Mouse (Mus musculus): ENCODE data around the gene Tpsb2. TPM values are rescaled to one million over a fixed set of nuclear protein-coding genes. Genes with fewer than 3 reads are reported as not detected.

Gene Tpsb2
- polyA plus RNA-seq, 1 experiment from 2014 or later, result not detected

DNA sequence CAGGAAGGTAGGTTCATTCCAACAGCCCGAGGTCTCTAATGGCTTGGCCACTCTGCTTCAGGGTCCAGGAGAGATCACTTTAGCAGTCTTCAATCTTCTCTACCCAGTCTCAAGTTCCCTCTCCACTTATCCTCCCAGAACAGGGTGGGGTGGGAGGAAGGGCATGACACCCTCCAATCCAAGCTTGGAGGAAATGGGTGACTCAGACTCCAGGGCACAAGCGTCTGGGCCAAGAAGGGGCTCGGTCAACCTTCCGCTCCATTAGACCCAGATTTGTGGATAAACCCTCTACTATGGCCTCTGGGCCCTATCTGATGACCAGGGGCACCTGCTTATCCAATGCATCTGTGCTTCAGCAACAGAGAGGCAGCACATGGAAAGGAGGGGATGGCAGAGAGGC is 20.6 kb upstream of the Tpsb2 start, which contains the start of gene Tpsab1:
Gene Tpsab1, minus strand, starts transcription at position 101 of the 400 bp plus-strand sequence.
- ATAC-seq (ENCODE audit: low read depth), result no peak
- no peaks in the 10 kb centered on the region for H3K9me3 ChIP-seq (ENCODE audit: control insufficient read depth, low read length)
- no peaks in the 10 kb centered on the region for H3K4me1 ChIP-seq (ENCODE audit: control insufficient read depth, insufficient read depth, low read length)
- no peak within 1 kb of the TSS for H3K4me3 ChIP-seq (ENCODE audit: low read depth, low read length)
- WGBS, result 73% methylated on average over 4 of the region's 4 CpGs
- H3K9ac ChIP-seq (replicated peaks; ENCODE audit: low read depth, low read length), result no peak within 1 kb of the TSS
- H3K4me2 ChIP-seq (ENCODE audit: low read depth, low read length), result no peak within 1 kb of the TSS
- no peaks in the 10 kb centered on the region for H3K36me3 ChIP-seq (ENCODE audit: control insufficient read depth, insufficient read depth, low read length)
- H3K27me3 ChIP-seq (ENCODE audit: control insufficient read depth, insufficient read depth, low read length), result no peaks in the 10 kb centered on the region
- H3K27ac ChIP-seq (ENCODE audit: low read depth, low read length), result no peak within 1 kb of the TSS

DNA sequence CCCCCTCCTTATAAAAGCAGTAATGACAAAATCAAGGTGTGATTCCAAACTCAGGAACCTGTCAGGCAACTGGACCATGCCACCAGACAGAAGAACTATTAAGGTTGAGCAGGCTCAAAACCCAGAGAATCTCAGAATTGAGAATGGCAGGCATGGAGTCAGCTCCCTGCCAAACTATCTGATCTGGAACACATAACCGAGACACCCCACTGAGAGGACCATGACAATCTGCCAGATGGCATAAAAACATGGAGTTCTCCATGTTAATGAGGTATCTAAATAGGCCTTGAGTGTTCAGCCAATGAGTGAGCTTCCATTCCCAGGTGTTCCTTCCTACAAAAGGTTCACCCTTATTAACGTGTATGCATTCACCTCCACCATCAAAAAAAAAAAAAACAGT is 4.8 kb upstream of the Tpsb2 start:
- 72% methylated on average over 2 of the region's 2 CpGs for WGBS
- no peaks in the 10 kb centered on the region for H3K4me1 ChIP-seq (ENCODE audit: control insufficient read depth, insufficient read depth, low read length)
- no peak overlapping the region for H3K9ac ChIP-seq (replicated peaks; ENCODE audit: low read depth, low read length)
- no peak for ATAC-seq (ENCODE audit: low read depth)
- H3K9me3 ChIP-seq (ENCODE audit: control insufficient read depth, low read length), result no peaks in the 10 kb centered on the region
- H3K36me3 ChIP-seq (ENCODE audit: control insufficient read depth, insufficient read depth, low read length), result no peaks in the 10 kb centered on the region
- H3K27ac ChIP-seq (ENCODE audit: low read depth, low read length), result no peak overlapping the region
- no peaks in the 10 kb centered on the region for H3K27me3 ChIP-seq (ENCODE audit: control insufficient read depth, insufficient read depth, low read length)
- no peak overlapping the region for H3K4me2 ChIP-seq (ENCODE audit: low read depth, low read length)
- no peak overlapping the region for H3K4me3 ChIP-seq (ENCODE audit: low read depth, low read length)

DNA sequence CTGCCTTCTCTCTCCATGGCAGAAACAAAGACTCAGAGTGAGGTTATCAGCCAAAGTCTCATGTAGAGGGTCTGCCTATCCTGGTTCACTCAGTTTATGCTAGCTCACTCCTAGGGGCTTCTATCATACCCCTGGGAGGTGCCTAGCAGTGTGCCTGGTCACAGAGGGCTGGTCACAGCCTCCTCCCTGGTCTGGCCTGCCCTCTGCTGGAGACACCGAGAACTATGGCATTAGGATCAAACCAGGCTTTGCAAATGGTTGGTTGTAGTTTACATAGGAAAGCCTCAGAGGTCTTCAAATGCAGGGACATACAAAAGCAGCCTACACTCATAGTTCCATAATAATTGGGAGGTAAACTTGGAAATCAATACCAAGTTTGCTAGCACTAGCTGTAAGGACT is 2.4 kb upstream of the Tpsb2 start:
- H3K9me3 ChIP-seq (ENCODE audit: control insufficient read depth, low read length), result no peaks in the 10 kb centered on the region
- no peak overlapping the region for H3K27ac ChIP-seq (ENCODE audit: low read depth, low read length)
- 15% methylated on average over 1 of the region's 1 CpGs for WGBS
- H3K36me3 ChIP-seq (ENCODE audit: control insufficient read depth, insufficient read depth, low read length), result no peaks in the 10 kb centered on the region
- no peak for ATAC-seq (ENCODE audit: low read depth)
- no peaks in the 10 kb centered on the region for H3K4me1 ChIP-seq (ENCODE audit: control insufficient read depth, insufficient read depth, low read length)
- H3K4me2 ChIP-seq (ENCODE audit: low read depth, low read length), result no peak overlapping the region
- H3K4me3 ChIP-seq (ENCODE audit: low read depth, low read length), result no peak overlapping the region
- H3K27me3 ChIP-seq (ENCODE audit: control insufficient read depth, insufficient read depth, low read length), result no peaks in the 10 kb centered on the region
- no peak overlapping the region for H3K9ac ChIP-seq (replicated peaks; ENCODE audit: low read depth, low read length)

- Histone ChIP-seq H3K9ac (replicated peaks; ENCODE audit: low read depth, low read length) (no peak within 1 kb of the TSS), H3K9me3 (ENCODE audit: control insufficient read depth, low read length) (no peaks in the 10 kb centered on the region), H3K4me3 (ENCODE audit: low read depth, low read length) (no peak within 1 kb of the TSS), H3K36me3 (ENCODE audit: control insufficient read depth, insufficient read depth, low read length) (no peaks in the 10 kb centered on the region), H3K4me1 (ENCODE audit: control insufficient read depth, insufficient read depth, low read length) (no peaks in the 10 kb centered on the region), H3K27ac (ENCODE audit: low read depth, low read length) (no peak within 1 kb of the TSS), H3K4me2 (ENCODE audit: low read depth, low read length) (no peak within 1 kb of the TSS), H3K27me3 (ENCODE audit: control insufficient read depth, insufficient read depth, low read length) (no peaks in the 10 kb centered on the region)
- WGBS, result 90% methylated on average over 3 of the region's 3 CpGs
- ATAC-seq (ENCODE audit: low read depth), result no peak
These were observed 2.9 kb downstream of the Tpsb2 start, which contains the start of gene Tpsg1 for GRCm38 (mm10) chr17:25368973-25369372. Gene Tpsg1, plus strand, starts transcription at chr17:25369273.

- Histone ChIP-seq H3K9me3 (ENCODE audit: control insufficient read depth, low read length) (no peaks in the 10 kb centered on the region), H3K4me2 (ENCODE audit: low read depth, low read length) (no peak overlapping the region), H3K4me3 (ENCODE audit: low read depth, low read length) (no peak overlapping the region), H3K27me3 (ENCODE audit: control insufficient read depth, insufficient read depth, low read length) (no peaks in the 10 kb centered on the region), H3K4me1 (ENCODE audit: control insufficient read depth, insufficient read depth, low read length) (no peaks in the 10 kb centered on the region), H3K27ac (ENCODE audit: low read depth, low read length) (no peak overlapping the region), H3K9ac (replicated peaks; ENCODE audit: low read depth, low read length) (no peak overlapping the region), H3K36me3 (ENCODE audit: control insufficient read depth, insufficient read depth, low read length) (peaks cover 14% of the 10 kb centered on the region)
- no peak for ATAC-seq (ENCODE audit: low read depth)
- 82% methylated on average over 8 of the region's 8 CpGs for WGBS
These were observed 6.4 kb downstream of the Tpsb2 start for GRCm38 (mm10) chr17:25372491-25372890.

DNA sequence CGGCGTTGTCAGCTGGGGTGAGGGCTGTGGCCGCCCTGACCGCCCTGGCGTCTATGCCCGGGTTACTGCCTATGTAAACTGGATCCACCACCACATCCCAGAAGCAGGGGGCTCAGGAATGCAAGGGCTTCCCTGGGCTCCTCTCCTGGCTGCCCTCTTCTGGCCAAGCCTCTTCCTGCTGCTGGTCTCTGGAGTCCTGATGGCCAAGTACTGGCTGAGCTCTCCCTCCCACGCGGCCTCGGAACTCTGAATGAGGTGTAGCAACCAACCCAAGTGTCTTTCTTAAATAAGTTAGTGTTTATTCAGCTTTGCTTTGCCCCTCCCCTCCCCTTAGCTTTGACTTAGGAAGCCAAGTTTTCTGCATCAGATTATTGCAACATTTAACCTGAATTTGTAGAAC is 7.9 kb downstream of the Tpsb2 start:
- no peaks in the 10 kb centered on the region for H3K4me1 ChIP-seq (ENCODE audit: control insufficient read depth, insufficient read depth, low read length)
- H3K4me3 ChIP-seq (ENCODE audit: low read depth, low read length), result no peak overlapping the region
- H3K36me3 ChIP-seq (ENCODE audit: control insufficient read depth, insufficient read depth, low read length), result peaks cover 17% of the 10 kb centered on the region
- ATAC-seq (ENCODE audit: low read depth), result no peak
- no peaks in the 10 kb centered on the region for H3K27me3 ChIP-seq (ENCODE audit: control insufficient read depth, insufficient read depth, low read length)
- H3K9ac ChIP-seq (replicated peaks; ENCODE audit: low read depth, low read length), result no peak overlapping the region
- 53% methylated on average over 9 of the region's 9 CpGs for WGBS
- H3K4me2 ChIP-seq (ENCODE audit: low read depth, low read length), result no peak overlapping the region
- no peak overlapping the region for H3K27ac ChIP-seq (ENCODE audit: low read depth, low read length)
- H3K9me3 ChIP-seq (ENCODE audit: control insufficient read depth, low read length), result no peaks in the 10 kb centered on the region

GRCm38 (mm10) chr17:25394526-25394925 is 28.4 kb downstream of the Tpsb2 start:
- Histone ChIP-seq H3K9ac (replicated peaks; ENCODE audit: low read depth, low read length) (no peak overlapping the region), H3K4me2 (ENCODE audit: low read depth, low read length) (no peak overlapping the region), H3K4me3 (ENCODE audit: low read depth, low read length) (no peak overlapping the region), H3K4me1 (ENCODE audit: control insufficient read depth, insufficient read depth, low read length) (no peaks in the 10 kb centered on the region), H3K36me3 (ENCODE audit: control insufficient read depth, insufficient read depth, low read length) (0 out of 2 replicates have a peak, but pooled peaks cover 4% of the 10 kb centered on the region), H3K9me3 (ENCODE audit: control insufficient read depth, low read length) (no peaks in the 10 kb centered on the region), H3K27me3 (ENCODE audit: control insufficient read depth, insufficient read depth, low read length) (no peaks in the 10 kb centered on the region), H3K27ac (ENCODE audit: low read depth, low read length) (no peak overlapping the region)
- ATAC-seq (ENCODE audit: low read depth), result no peak
- whole genome bisulfite sequencing, result 93% methylated on average over 4 of the region's 4 CpGs

DNA sequence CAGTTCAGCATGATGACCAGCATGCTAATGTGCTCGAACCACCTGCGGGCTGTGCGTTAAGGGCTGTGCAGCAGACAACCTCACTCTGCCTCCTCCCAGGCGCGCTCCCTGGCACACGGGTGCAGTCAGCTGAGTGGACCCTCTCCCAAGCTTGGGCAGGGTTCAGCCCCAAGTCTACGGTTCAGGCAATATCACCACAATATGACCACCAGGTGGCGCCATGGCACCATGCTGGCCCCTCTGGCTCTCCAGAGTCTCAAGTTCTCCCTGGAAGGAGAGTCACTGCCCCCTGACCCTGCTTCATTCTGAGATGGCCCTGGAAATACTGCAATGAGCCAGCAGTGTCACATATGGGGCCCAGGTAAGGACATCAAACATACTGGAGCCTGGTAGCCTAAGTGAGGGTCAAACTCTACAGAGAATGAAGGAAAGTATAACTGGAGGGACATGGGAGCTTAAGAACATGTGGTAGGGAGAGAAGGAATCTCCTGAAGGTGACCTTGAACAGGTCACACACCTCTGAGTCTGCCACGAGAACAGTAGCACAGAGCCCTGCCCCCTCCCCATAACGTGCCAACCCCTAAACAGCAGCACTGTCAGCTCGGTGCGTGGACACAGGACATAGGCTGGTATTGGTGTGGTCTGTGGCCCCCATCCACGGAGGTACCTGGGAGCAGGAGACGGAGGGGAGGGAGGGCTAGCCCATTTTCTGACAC is 31.9 kb downstream of the Tpsb2 start:
- H3K27ac ChIP-seq (ENCODE audit: low read depth, low read length), result no peak overlapping the region
- no peak overlapping the region for H3K9ac ChIP-seq (replicated peaks; ENCODE audit: low read depth, low read length)
- H3K4me3 ChIP-seq (ENCODE audit: low read depth, low read length), result no peak overlapping the region
- peak; percentile 52; the same call in 1 of the 2 replicates for ATAC-seq (ENCODE audit: low read depth)
- H3K27me3 ChIP-seq (ENCODE audit: control insufficient read depth, insufficient read depth, low read length), result no peaks in the 10 kb centered on the region
- no peaks in the 10 kb centered on the region for H3K9me3 ChIP-seq (ENCODE audit: control insufficient read depth, low read length)
- H3K36me3 ChIP-seq (ENCODE audit: control insufficient read depth, insufficient read depth, low read length), result no peaks in the 10 kb centered on the region
- H3K4me2 ChIP-seq (ENCODE audit: low read depth, low read length), result no peak overlapping the region
- no peaks in the 10 kb centered on the region for H3K4me1 ChIP-seq (ENCODE audit: control insufficient read depth, insufficient read depth, low read length)
- WGBS, result 25% methylated on average over 14 of the region's 14 CpGs

GRCm38 (mm10) chr17:25398520-25398838 is 32.4 kb downstream of the Tpsb2 start:
- no peak overlapping the region for H3K4me2 ChIP-seq (ENCODE audit: low read depth, low read length)
- no peak overlapping the region; the same call in 1 of the 2 replicates for H3K9ac ChIP-seq (replicated peaks; ENCODE audit: low read depth, low read length)
- H3K9me3 ChIP-seq (ENCODE audit: control insufficient read depth, low read length), result no peaks in the 10 kb centered on the region
- H3K27ac ChIP-seq (ENCODE audit: low read depth, low read length), result no peak overlapping the region
- H3K4me3 ChIP-seq (ENCODE audit: low read depth, low read length), result no peak overlapping the region
- peak; percentile 59; the same call in 1 of the 2 replicates for ATAC-seq (ENCODE audit: low read depth)
- no peaks in the 10 kb centered on the region for H3K4me1 ChIP-seq (ENCODE audit: control insufficient read depth, insufficient read depth, low read length)
- no peaks in the 10 kb centered on the region for H3K27me3 ChIP-seq (ENCODE audit: control insufficient read depth, insufficient read depth, low read length)
- H3K36me3 ChIP-seq (ENCODE audit: control insufficient read depth, insufficient read depth, low read length), result no peaks in the 10 kb centered on the region
- WGBS, result 15% methylated on average over 13 of the region's 13 CpGs
